Mouse (Mus musculus) lung, postnatal 0 days (tissue): ENCODE data around the gene Mepe. TPM values are rescaled to one million over a fixed set of nuclear protein-coding genes. Genes with fewer than 3 reads are reported as not detected.

Source experiments
- ATAC-seq: fragments of 200-750 bp; cut with Nextera tagmentation; 2 replicates; pipeline ENCODE4 v1.8.0; 2017; ENCODE audit warnings: moderate library complexity
- DNase-seq: peaks from one replicate; pipeline ENCODE4 v3.0.0-alpha.2; 2016; ENCODE audit warnings: low spot score
- H3K27ac ChIP-seq: fragments of 300-500 bp; sonication (generic); 2 replicates; pipeline ENCODE4 v1.5.1; 2014; ENCODE audit warnings: antibody characterized with exemption, mild to moderate bottlenecking, low read length, mixed read lengths
- H3K27me3 ChIP-seq: fragments of 300-500 bp; sonication (generic); replicated peaks from 2 replicates; pipeline ENCODE4 v1.6.1; 2014; ENCODE audit warnings: low read length, mixed read lengths; ENCODE audit not compliant: insufficient read depth
- H3K36me3 ChIP-seq: fragments of 300-500 bp; sonication (generic); 2 replicates; pipeline ENCODE4 v1.6.1; 2014; ENCODE audit warnings: low read length, mixed read lengths; ENCODE audit not compliant: insufficient read depth
- H3K4me1 ChIP-seq: fragments of 300-500 bp; sonication (generic); 2 replicates; pipeline ENCODE4 v1.6.1; 2014; ENCODE audit warnings: antibody characterized with exemption, low read depth, low read length, mixed read lengths; ENCODE audit not compliant: insufficient read depth
- H3K4me2 ChIP-seq: fragments of 300-500 bp; sonication (generic); replicated peaks from 2 replicates; pipeline ENCODE4 v1.6.1; 2014; ENCODE audit warnings: low read depth, mild to moderate bottlenecking, low read length, moderate library complexity, mixed read lengths
- H3K4me3 ChIP-seq: fragments of 300-500 bp; sonication (generic); 2 replicates; pipeline ENCODE4 v1.5.1; 2014; ENCODE audit warnings: low read depth, low read length
- H3K9ac ChIP-seq: fragments of 300-500 bp; sonication (generic); replicated peaks from 2 replicates; pipeline ENCODE4 v1.6.1; 2014; ENCODE audit warnings: low read depth, mild to moderate bottlenecking
- H3K9me3 ChIP-seq: fragments of 300-500 bp; sonication (generic); 2 replicates; pipeline ENCODE4 v1.6.1; 2016; ENCODE audit warnings: low read length, mixed read lengths
- CTCF ChIP-seq: IDR thresholded peaks from 2 replicates; pipeline ENCODE4 v1.5.1; 2016; ENCODE audit warnings: antibody characterized with exemption, mild to moderate bottlenecking
- EP300 ChIP-seq: IDR thresholded peaks from 2 replicates; pipeline ENCODE4 v1.6.1; 2016; ENCODE audit warnings: antibody characterized with exemption, mild to moderate bottlenecking, control low read depth
- WGBS: fragments of 180-500 bp; shearing (Covaris S2); extraction: QIAGEN DNeasy Blood & Tissue Kit; methylation state at CpG from one replicate; pipeline ENCODE4 v1.1.7; 2014; 5-methylcytosine and 5-hydroxymethylcytosine counted together
- polyA plus RNA-seq: library from polyadenylated mRNA; unstranded; fragments of >200 nt; fragmentation: Nextera tagmentation; extraction: Ambion mirVana; gene quantifications from 2 replicates; pipeline ENCODE4 v1.2.1, GENCODE M21; 2015

Gene Mepe
- polyA plus RNA-seq, 1 experiment from 2014 or later: not detected

DNA sequence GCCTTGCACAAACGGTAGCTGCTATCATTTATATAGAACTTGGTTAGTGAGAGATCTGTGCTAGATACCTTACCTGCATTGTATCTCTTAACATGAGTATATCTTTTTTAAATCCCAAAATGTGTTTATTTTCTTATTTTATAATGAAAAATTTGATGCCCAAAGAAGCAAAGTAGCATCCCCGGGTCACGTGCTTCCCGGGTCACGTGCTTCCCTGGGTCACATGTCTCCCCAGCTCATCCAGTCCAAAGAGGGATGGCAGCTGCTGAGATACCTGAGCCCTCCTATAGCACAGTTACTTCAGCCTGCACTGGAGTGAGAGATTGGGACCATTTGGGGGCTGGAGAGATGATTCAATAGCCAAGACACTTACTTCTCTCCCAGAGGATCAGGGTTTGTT lies 10.8 kb downstream of the Mepe start:
- no peaks in the 10 kb centered on the region for H3K27me3 ChIP-seq
- H3K4me1 ChIP-seq: no peaks in the 10 kb centered on the region
- no peak overlapping the region for H3K9ac ChIP-seq
- H3K36me3 ChIP-seq: no peaks in the 10 kb centered on the region
- 72% methylated on average over 5 of the region's 5 CpGs for WGBS
- no peak overlapping the region for H3K27ac ChIP-seq
- no peak overlapping the region for H3K4me2 ChIP-seq
- no peaks in the 10 kb centered on the region for H3K9me3 ChIP-seq
- H3K4me3 ChIP-seq: no peak overlapping the region
- DNase-seq (no peak), ATAC-seq (no peak)
- TF ChIP-seq CTCF: no peak
- TF ChIP-seq EP300: no peak

DNA sequence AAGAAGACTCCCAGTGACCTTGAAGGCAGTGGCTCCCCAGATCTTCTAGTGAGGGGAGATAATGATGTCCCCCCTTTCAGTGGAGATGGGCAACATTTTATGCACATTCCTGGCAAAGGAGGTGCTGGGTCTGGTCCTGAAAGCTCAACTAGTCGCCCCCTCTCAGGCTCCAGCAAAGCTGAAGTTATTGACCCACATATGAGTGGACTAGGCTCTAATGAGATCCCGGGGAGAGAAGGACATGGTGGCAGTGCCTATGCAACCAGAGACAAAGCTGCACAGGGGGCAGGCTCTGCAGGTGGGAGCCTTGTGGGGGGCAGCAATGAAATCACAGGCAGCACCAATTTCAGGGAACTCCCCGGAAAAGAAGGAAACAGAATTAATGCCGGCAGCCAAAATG lies 12.4 kb downstream of the Mepe start:
- Histone ChIP-seq H3K36me3 (no peaks in the 10 kb centered on the region), H3K27me3 (no peaks in the 10 kb centered on the region), H3K9me3 (no peaks in the 10 kb centered on the region), H3K27ac (no peak overlapping the region), H3K4me1 (no peaks in the 10 kb centered on the region), H3K4me3 (no peak overlapping the region), H3K4me2 (no peak overlapping the region), H3K9ac (no peak overlapping the region)
- no peak for DNase-seq
- TF ChIP-seq EP300 (no peak), CTCF (no peak)
- ATAC-seq: no peak
- WGBS: 74% methylated on average over 4 of the region's 4 CpGs

DNA sequence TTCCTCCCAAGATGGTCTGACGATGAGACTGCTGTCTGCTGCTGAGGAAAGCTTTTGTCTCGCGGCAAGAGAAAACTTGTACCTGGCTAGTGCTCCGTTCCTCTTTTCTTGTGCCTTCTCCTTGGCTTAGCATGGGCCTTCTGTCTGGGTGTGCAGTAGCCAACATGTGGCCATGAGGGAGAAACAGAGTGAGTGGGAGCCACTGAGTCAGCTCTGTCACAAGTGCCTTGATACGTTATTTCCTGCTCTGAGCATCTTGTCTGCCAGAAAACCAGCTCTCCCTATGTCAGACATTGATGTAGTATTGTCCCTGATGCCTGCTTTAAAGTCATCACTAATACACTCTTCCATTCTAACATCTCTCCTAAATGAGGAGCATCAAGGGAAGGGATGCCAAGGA lies 13.9 kb downstream of the Mepe start:
- Histone ChIP-seq H3K27me3 (no peaks in the 10 kb centered on the region), H3K9ac (no peak overlapping the region), H3K4me3 (no peak overlapping the region), H3K36me3 (no peaks in the 10 kb centered on the region), H3K9me3 (no peaks in the 10 kb centered on the region), H3K4me2 (no peak overlapping the region), H3K27ac (no peak overlapping the region), H3K4me1 (no peaks in the 10 kb centered on the region)
- no peak for DNase-seq
- TF ChIP-seq EP300 (no peak), CTCF (no peak)
- no peak for ATAC-seq
- WGBS: 76% methylated on average over 5 of the region's 5 CpGs

DNA sequence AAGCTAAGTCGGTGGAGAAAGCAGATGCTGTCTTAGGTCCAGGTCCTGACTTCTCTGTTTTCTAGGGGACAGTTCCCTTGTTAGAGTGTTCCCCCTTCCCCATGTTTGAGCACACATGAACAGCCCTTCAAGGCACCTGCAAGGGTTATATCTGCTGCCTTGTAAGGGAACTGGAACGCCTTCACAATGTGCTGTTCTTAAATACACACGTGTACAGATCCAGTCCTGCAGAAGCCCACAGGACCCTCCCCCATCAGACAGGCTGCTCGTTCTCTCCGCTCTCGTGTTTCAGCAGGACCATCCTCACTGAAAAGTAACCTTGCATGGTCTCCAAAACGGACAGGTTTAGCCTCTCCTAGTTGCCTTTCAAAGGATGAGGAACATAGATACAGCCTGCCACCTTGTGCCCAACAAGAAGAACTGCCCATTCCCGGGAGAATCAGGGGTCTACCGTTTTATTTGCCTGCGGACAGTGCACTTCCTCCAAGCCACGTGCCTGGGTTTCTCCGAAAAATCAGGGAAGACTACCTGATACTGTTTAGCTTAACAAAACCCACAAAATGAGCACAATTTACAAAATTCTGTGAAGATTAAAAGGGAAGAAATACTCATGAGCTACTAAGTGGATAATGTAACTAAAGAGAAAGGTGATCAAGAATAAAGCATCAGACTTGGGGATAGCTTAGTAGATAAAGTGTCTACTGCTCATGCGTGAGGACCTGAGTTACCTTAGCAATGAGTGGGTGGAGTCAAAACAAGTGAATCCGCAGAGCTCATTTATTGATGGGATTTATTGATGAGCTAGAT lies 14.8 kb downstream of the Mepe start:
- ATAC-seq (no peak; the same call in 1 of the 2 replicates), DNase-seq (peak; percentile 56)
- Histone ChIP-seq H3K4me3 (no peak overlapping the region), H3K27me3 (no peaks in the 10 kb centered on the region), H3K9ac (no peak overlapping the region), H3K36me3 (no peaks in the 10 kb centered on the region), H3K9me3 (no peaks in the 10 kb centered on the region), H3K4me1 (no peaks in the 10 kb centered on the region), H3K4me2 (no peak overlapping the region), H3K27ac (no peak overlapping the region)
- TF ChIP-seq CTCF: peak; percentile 82
- no peak for TF ChIP-seq EP300
- WGBS: 16% methylated on average over 14 of the region's 14 CpGs

DNA sequence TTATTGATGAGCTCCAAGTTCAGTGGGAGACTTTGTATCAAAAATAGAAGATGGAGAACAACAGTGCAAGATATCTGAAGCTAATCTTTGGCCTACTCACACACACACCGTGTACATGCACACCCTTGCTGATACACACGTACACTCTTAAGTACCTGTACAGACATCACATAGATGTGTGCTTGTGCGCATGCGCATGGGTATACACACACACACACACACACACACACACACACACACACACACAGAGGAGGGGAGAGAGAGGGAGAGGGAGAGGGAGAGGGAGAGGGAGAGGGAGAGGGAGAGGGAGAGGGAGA lies 15.3 kb downstream of the Mepe start:
- H3K4me1 ChIP-seq: no peaks in the 10 kb centered on the region
- no peak overlapping the region for H3K4me3 ChIP-seq
- H3K36me3 ChIP-seq: no peaks in the 10 kb centered on the region
- no peaks in the 10 kb centered on the region for H3K9me3 ChIP-seq
- WGBS: 91% methylated on average over 4 of the region's 4 CpGs
- no peak overlapping the region for H3K4me2 ChIP-seq
- no peak overlapping the region for H3K27ac ChIP-seq
- DNase-seq (no peak), ATAC-seq (no peak)
- H3K9ac ChIP-seq: no peak overlapping the region
- TF ChIP-seq EP300: no peak
- TF ChIP-seq CTCF: no peak
- no peaks in the 10 kb centered on the region for H3K27me3 ChIP-seq

DNA sequence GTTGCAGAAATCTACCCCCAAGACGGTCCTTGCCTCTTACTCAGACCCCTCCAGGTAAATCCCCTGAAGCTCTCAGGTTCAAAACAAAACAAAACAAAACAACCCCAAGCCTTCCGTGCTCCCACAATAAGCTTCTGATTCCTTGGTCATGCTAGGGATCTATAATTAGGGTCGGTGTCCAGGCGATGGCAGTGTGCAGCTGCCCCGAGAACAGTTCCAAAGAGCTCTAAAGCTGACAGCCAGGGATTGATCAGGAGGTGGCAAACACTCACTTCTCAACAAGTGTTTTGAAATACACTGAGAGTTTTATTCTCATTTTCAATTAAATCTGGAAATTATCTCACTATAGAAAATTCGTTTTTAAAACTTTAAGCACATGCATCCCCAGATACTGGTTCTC lies 17.8 kb downstream of the Mepe start:
- Histone ChIP-seq H3K27me3 (no peaks in the 10 kb centered on the region), H3K36me3 (no peaks in the 10 kb centered on the region), H3K4me1 (no peaks in the 10 kb centered on the region), H3K27ac (no peak overlapping the region), H3K9me3 (no peaks in the 10 kb centered on the region), H3K4me2 (no peak overlapping the region), H3K4me3 (no peak overlapping the region), H3K9ac (no peak overlapping the region)
- whole genome bisulfite sequencing: 41% methylated on average over 6 of the region's 6 CpGs
- TF ChIP-seq CTCF (peak; percentile 49), EP300 (no peak)
- DNase-seq (peak; percentile 22), ATAC-seq (no peak)
